Mouse (Mus musculus): ENCODE data around the gene C8a. TPM values are rescaled to one million over a fixed set of nuclear protein-coding genes. Genes with fewer than 3 reads are reported as not detected.

The C8a gene
- polyA plus RNA-seq, 1 experiment from 2014 or later: not detected

GRCm38 (mm10) chr4:104894004-104894734 is 18.0 kb upstream of the C8a start:
- Histone ChIP-seq H3K9ac (ENCODE audit: low read depth, low read length) (no peak overlapping the region), H3K4me1 (ENCODE audit: control insufficient read depth, insufficient read depth, low read length) (peaks cover 9% of the 10 kb centered on the region), H3K9me3 (replicated peaks; ENCODE audit: control insufficient read depth, low read length, poor library complexity, severe bottlenecking) (no peaks in the 10 kb centered on the region), H3K4me3 (ENCODE audit: low read depth, low read length) (no peak overlapping the region), H3K4me2 (ENCODE audit: low read length) (no peak overlapping the region; the same call in 1 of the 2 replicates), H3K27ac (ENCODE audit: low read length) (no peak overlapping the region), H3K27me3 (ENCODE audit: control insufficient read depth, insufficient read depth, low read depth, low read length) (no peaks in the 10 kb centered on the region), H3K36me3 (ENCODE audit: control insufficient read depth, insufficient read depth, low read length) (no peaks in the 10 kb centered on the region)
- 0 out of 2 replicates have a peak, but pooled peaks have one; percentile 45 for ATAC-seq
- WGBS: 51% methylated on average over 13 of the region's 13 CpGs

- WGBS: 65% methylated on average over 5 of the region's 5 CpGs
- Histone ChIP-seq H3K9me3 (replicated peaks; ENCODE audit: control insufficient read depth, low read length, poor library complexity, severe bottlenecking) (no peaks in the 10 kb centered on the region), H3K36me3 (ENCODE audit: control insufficient read depth, insufficient read depth, low read length) (no peaks in the 10 kb centered on the region), H3K4me3 (ENCODE audit: low read depth, low read length) (no peak overlapping the region), H3K27ac (ENCODE audit: low read length) (peak overlapping the region; percentile 34; the same call in 1 of the 2 replicates), H3K27me3 (ENCODE audit: control insufficient read depth, insufficient read depth, low read depth, low read length) (no peaks in the 10 kb centered on the region), H3K4me2 (ENCODE audit: low read length) (no peak overlapping the region; the same call in 1 of the 2 replicates), H3K4me1 (ENCODE audit: control insufficient read depth, insufficient read depth, low read length) (peaks cover 12% of the 10 kb centered on the region), H3K9ac (ENCODE audit: low read depth, low read length) (0 out of 2 replicates have a peak overlapping the region, but pooled peaks have one; percentile 27)
- ATAC-seq: no peak
Measured at GRCm38 (mm10) chr4:104893588-104893987, 17.4 kb upstream of the C8a start.

- peaks cover 12% of the 10 kb centered on the region for H3K4me1 ChIP-seq (ENCODE audit: control insufficient read depth, insufficient read depth, low read length)
- no peak overlapping the region for H3K4me3 ChIP-seq (ENCODE audit: low read depth, low read length)
- 90% methylated on average over 7 of the region's 7 CpGs for WGBS
- no peak overlapping the region for H3K27ac ChIP-seq (ENCODE audit: low read length)
- ATAC-seq: no peak
- H3K4me2 ChIP-seq (ENCODE audit: low read length): no peak overlapping the region
- no peak overlapping the region for H3K9ac ChIP-seq (ENCODE audit: low read depth, low read length)
- H3K9me3 ChIP-seq (replicated peaks; ENCODE audit: control insufficient read depth, low read length, poor library complexity, severe bottlenecking): no peaks in the 10 kb centered on the region
- no peaks in the 10 kb centered on the region for H3K27me3 ChIP-seq (ENCODE audit: control insufficient read depth, insufficient read depth, low read depth, low read length)
- H3K36me3 ChIP-seq (ENCODE audit: control insufficient read depth, insufficient read depth, low read length): no peaks in the 10 kb centered on the region
Measured at GRCm38 (mm10) chr4:104891708-104892107, 15.5 kb upstream of the C8a start.

- Histone ChIP-seq H3K27me3 (ENCODE audit: control insufficient read depth, insufficient read depth, low read depth, low read length) (no peaks in the 10 kb centered on the region), H3K9ac (ENCODE audit: low read depth, low read length) (no peak overlapping the region), H3K9me3 (replicated peaks; ENCODE audit: control insufficient read depth, low read length, poor library complexity, severe bottlenecking) (no peaks in the 10 kb centered on the region), H3K27ac (ENCODE audit: low read length) (no peak overlapping the region), H3K36me3 (ENCODE audit: control insufficient read depth, insufficient read depth, low read length) (no peaks in the 10 kb centered on the region), H3K4me2 (ENCODE audit: low read length) (no peak overlapping the region), H3K4me3 (ENCODE audit: low read depth, low read length) (no peak overlapping the region), H3K4me1 (ENCODE audit: control insufficient read depth, insufficient read depth, low read length) (peaks cover 9% of the 10 kb centered on the region)
- WGBS: 73% methylated on average over 9 of the region's 9 CpGs
- no peak for ATAC-seq
Measured at GRCm38 (mm10) chr4:104888499-104889262, 12.5 kb upstream of the C8a start.

- no peak overlapping the region for H3K9ac ChIP-seq (ENCODE audit: low read depth, low read length)
- H3K4me2 ChIP-seq (ENCODE audit: low read length): no peak overlapping the region
- no peak for ATAC-seq
- 32% methylated on average over 9 of the region's 9 CpGs for WGBS
- no peaks in the 10 kb centered on the region for H3K36me3 ChIP-seq (ENCODE audit: control insufficient read depth, insufficient read depth, low read length)
- no peak overlapping the region for H3K4me3 ChIP-seq (ENCODE audit: low read depth, low read length)
- H3K9me3 ChIP-seq (replicated peaks; ENCODE audit: control insufficient read depth, low read length, poor library complexity, severe bottlenecking): no peaks in the 10 kb centered on the region
- H3K4me1 ChIP-seq (ENCODE audit: control insufficient read depth, insufficient read depth, low read length): peaks cover 4% of the 10 kb centered on the region; the same call in 1 of the 2 replicates
- no peak overlapping the region for H3K27ac ChIP-seq (ENCODE audit: low read length)
- H3K27me3 ChIP-seq (ENCODE audit: control insufficient read depth, insufficient read depth, low read depth, low read length): no peaks in the 10 kb centered on the region
Measured at GRCm38 (mm10) chr4:104887486-104887885, 11.3 kb upstream of the C8a start.

- Histone ChIP-seq H3K27ac (ENCODE audit: low read length) (no peak overlapping the region), H3K9me3 (replicated peaks; ENCODE audit: control insufficient read depth, low read length, poor library complexity, severe bottlenecking) (no peaks in the 10 kb centered on the region), H3K36me3 (ENCODE audit: control insufficient read depth, insufficient read depth, low read length) (no peaks in the 10 kb centered on the region), H3K4me2 (ENCODE audit: low read length) (no peak overlapping the region), H3K27me3 (ENCODE audit: control insufficient read depth, insufficient read depth, low read depth, low read length) (no peaks in the 10 kb centered on the region), H3K4me1 (ENCODE audit: control insufficient read depth, insufficient read depth, low read length) (no peaks in the 10 kb centered on the region), H3K4me3 (ENCODE audit: low read depth, low read length) (no peak overlapping the region), H3K9ac (ENCODE audit: low read depth, low read length) (no peak overlapping the region)
- WGBS: 56% methylated on average over 4 of the region's 4 CpGs
- ATAC-seq: no peak
Measured at GRCm38 (mm10) chr4:104875832-104876231, 366 bp downstream of the C8a start.

GRCm38 (mm10) chr4:104870196-104870595 is 6.0 kb downstream of the C8a start:
- Histone ChIP-seq H3K36me3 (ENCODE audit: control insufficient read depth, insufficient read depth, low read length) (no peaks in the 10 kb centered on the region), H3K4me1 (ENCODE audit: control insufficient read depth, insufficient read depth, low read length) (no peaks in the 10 kb centered on the region), H3K9ac (ENCODE audit: low read depth, low read length) (no peak overlapping the region), H3K4me2 (ENCODE audit: low read length) (no peak overlapping the region), H3K27ac (ENCODE audit: low read length) (no peak overlapping the region), H3K9me3 (replicated peaks; ENCODE audit: control insufficient read depth, low read length, poor library complexity, severe bottlenecking) (no peaks in the 10 kb centered on the region), H3K27me3 (ENCODE audit: control insufficient read depth, insufficient read depth, low read depth, low read length) (no peaks in the 10 kb centered on the region), H3K4me3 (ENCODE audit: low read depth, low read length) (no peak overlapping the region)
- 86% methylated on average over 5 of the region's 5 CpGs for WGBS
- ATAC-seq: no peak

GRCm38 (mm10) chr4:104869581-104869980 is 6.6 kb downstream of the C8a start:
- no peak overlapping the region for H3K4me2 ChIP-seq (ENCODE audit: low read length)
- no peak overlapping the region for H3K9ac ChIP-seq (ENCODE audit: low read depth, low read length)
- ATAC-seq: no peak
- no peaks in the 10 kb centered on the region for H3K27me3 ChIP-seq (ENCODE audit: control insufficient read depth, insufficient read depth, low read depth, low read length)
- H3K9me3 ChIP-seq (replicated peaks; ENCODE audit: control insufficient read depth, low read length, poor library complexity, severe bottlenecking): no peaks in the 10 kb centered on the region
- no peak overlapping the region for H3K4me3 ChIP-seq (ENCODE audit: low read depth, low read length)
- no peaks in the 10 kb centered on the region for H3K36me3 ChIP-seq (ENCODE audit: control insufficient read depth, insufficient read depth, low read length)
- no peak overlapping the region for H3K27ac ChIP-seq (ENCODE audit: low read length)
- no peaks in the 10 kb centered on the region for H3K4me1 ChIP-seq (ENCODE audit: control insufficient read depth, insufficient read depth, low read length)

- Histone ChIP-seq H3K27ac (ENCODE audit: low read length) (no peak overlapping the region), H3K36me3 (ENCODE audit: control insufficient read depth, insufficient read depth, low read length) (no peaks in the 10 kb centered on the region), H3K4me3 (ENCODE audit: low read depth, low read length) (no peak overlapping the region), H3K9me3 (replicated peaks; ENCODE audit: control insufficient read depth, low read length, poor library complexity, severe bottlenecking) (no peaks in the 10 kb centered on the region), H3K4me2 (ENCODE audit: low read length) (no peak overlapping the region), H3K4me1 (ENCODE audit: control insufficient read depth, insufficient read depth, low read length) (no peaks in the 10 kb centered on the region), H3K9ac (ENCODE audit: low read depth, low read length) (no peak overlapping the region), H3K27me3 (ENCODE audit: control insufficient read depth, insufficient read depth, low read depth, low read length) (no peaks in the 10 kb centered on the region)
- no peak for ATAC-seq
- 79% methylated on average over 1 of the region's 1 CpGs for WGBS
Measured at GRCm38 (mm10) chr4:104864397-104864796, 11.8 kb downstream of the C8a start.

Data from midbrain, embryonic 16.5 days (tissue).